Mouse (Mus musculus) forebrain, embryonic 12.5 days (tissue): Measurements from ENCODE around the gene Rplp0. TPM values are rescaled to one million over a fixed set of nuclear protein-coding genes. Genes with fewer than 3 reads are reported as not detected.
"Not testable (repeated sequence)": the region's sequence is repeated elsewhere in the genome, so short reads cannot be mapped to it uniquely, and the experiment has no call there.

Experiments
- ATAC-seq: fragments of 200-750 bp; cut with Nextera tagmentation; 2 replicates; pipeline ENCODE4 v1.8.0; 2017; ENCODE audit warnings: moderate TSS enrichment; ENCODE audit not compliant: low FRiP score
- H3K27ac ChIP-seq: fragments of 300-500 bp; sonication (generic); 2 replicates; pipeline ENCODE4 v1.5.1; 2016; ENCODE audit warnings: mild to moderate bottlenecking
- H3K27me3 ChIP-seq: fragments of 300-500 bp; sonication (generic); 2 replicates; pipeline ENCODE4 v1.6.1; 2016; ENCODE audit warnings: mild to moderate bottlenecking
- H3K36me3 ChIP-seq: fragments of 300-500 bp; sonication (generic); replicated peaks from 2 replicates; pipeline ENCODE4 v1.6.1; 2016; ENCODE audit warnings: mild to moderate bottlenecking
- H3K4me1 ChIP-seq: fragments of 300-500 bp; sonication (generic); 2 replicates; pipeline ENCODE4 v1.6.1; 2016
- H3K4me2 ChIP-seq: fragments of 300-500 bp; sonication (generic); 2 replicates; pipeline ENCODE4 v1.6.1; 2016; ENCODE audit warnings: mild to moderate bottlenecking, moderate library complexity
- H3K4me3 ChIP-seq: fragments of 300-500 bp; sonication (generic); replicated peaks from 2 replicates; pipeline ENCODE4 v1.5.1; 2016; ENCODE audit warnings: mild to moderate bottlenecking
- H3K9ac ChIP-seq: fragments of 300-500 bp; sonication (generic); 2 replicates; pipeline ENCODE4 v1.6.1; 2016; ENCODE audit warnings: mild to moderate bottlenecking
- H3K9me3 ChIP-seq: fragments of 300-500 bp; sonication (generic); 2 replicates; pipeline ENCODE4 v1.6.1; 2016
- WGBS: fragments of 180-500 bp; shearing (Covaris S2); methylation state at CpG from one replicate; pipeline ENCODE4 v1.1.7; 2016; 5-methylcytosine and 5-hydroxymethylcytosine counted together
- polyA plus RNA-seq: library from polyadenylated mRNA; unstranded; fragments of >200 nt; fragmentation: Nextera tagmentation; extraction: Ambion mirVana; gene quantifications from 2 replicates; pipeline ENCODE4 v1.2.1, GENCODE M21; 2016

Gene Rplp0
- polyA plus RNA-seq, 1 experiment from 2014 or later = 944 TPM

DNA sequence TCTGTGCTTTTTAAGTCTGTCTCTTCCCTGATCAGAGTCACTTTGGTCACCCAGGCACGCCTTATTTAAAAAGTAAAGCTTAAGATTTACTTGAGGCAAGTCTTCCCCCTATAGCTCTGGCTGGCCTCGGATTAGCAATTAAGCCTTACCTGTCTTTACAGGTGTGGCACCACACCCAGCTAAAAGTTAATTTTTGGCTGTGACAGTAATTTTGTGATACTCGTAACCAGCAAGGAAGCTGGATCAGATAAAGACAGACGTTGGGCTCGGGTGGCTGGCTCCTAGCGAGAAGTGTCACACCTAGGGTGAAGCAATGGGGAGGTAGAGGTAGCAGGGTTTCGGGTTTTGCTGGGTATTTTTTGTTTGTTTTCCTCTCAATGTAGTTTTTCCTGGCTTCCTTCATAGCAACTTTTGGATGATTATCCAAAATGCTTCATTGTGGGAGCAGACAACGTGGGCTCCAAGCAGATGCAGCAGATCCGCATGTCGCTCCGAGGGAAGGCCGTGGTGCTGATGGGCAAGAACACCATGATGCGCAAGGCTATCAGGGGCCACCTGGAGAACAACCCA lies 1.2 kb downstream of the Rplp0 start:
- Histone ChIP-seq H3K4me3 (peak overlapping the region; percentile 95), H3K4me1 (peaks cover 23% of the 10 kb centered on the region), H3K27me3 (no peaks in the 10 kb centered on the region), H3K9me3 (no peaks in the 10 kb centered on the region), H3K9ac (peak overlapping the region; percentile 98), H3K4me2 (peak overlapping the region; percentile 74), H3K36me3 (peaks cover 40% of the 10 kb centered on the region), H3K27ac (no peak overlapping the region)
- no peak for ATAC-seq
- WGBS = 44% methylated on average over 13 of the region's 13 CpGs

DNA sequence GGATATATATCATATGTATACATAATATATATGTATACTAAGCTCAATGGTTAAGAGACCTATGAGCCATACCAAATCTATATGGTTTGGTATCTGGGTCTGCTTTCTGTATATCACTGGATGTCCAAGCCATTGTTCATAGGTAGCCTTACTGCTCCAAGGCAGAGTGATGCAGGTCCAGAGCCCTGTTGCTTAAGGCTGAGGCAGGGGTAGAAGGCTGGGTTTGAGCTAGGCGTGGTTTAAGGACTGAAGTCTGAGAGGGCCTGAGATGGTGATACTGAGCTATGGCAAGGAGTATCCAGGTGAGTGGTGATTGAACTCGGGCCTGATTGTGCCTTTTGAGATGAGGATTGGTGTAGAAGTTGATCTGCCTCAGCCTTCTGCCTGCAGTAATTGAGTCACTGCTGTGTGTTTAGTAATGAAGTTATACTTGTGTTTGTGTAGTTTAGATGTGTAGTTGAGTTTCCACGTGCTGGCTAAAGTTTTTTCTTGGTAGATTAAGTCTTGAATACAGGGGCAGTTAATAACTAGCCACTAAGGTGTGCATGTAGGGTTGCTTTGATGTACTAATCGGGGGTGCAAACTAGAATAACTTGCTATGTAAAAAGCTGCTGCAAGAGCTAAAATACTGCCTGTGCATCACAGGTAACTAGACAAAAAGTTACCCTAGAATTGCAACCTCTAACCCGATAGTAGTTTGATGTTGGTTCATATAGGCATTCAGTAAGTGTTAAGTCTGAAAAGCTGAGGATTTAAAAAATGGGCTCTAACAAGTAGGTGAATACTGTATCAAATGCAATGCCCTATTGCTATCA lies 4.7 kb downstream of the Rplp0 start:
- H3K4me1 ChIP-seq = peaks cover 37% of the 10 kb centered on the region
- H3K9ac ChIP-seq = peak overlapping the region; percentile 94; the same call in 1 of the 2 replicates
- 0 out of 2 replicates have a peak, but pooled peaks have one; percentile 1 for ATAC-seq
- no peaks in the 10 kb centered on the region for H3K27me3 ChIP-seq
- no peaks in the 10 kb centered on the region for H3K9me3 ChIP-seq
- peak overlapping the region; percentile 81 for H3K4me2 ChIP-seq
- 46% methylated on average over 5 of the region's 5 CpGs for WGBS
- peak overlapping the region; percentile 76 for H3K27ac ChIP-seq
- H3K36me3 ChIP-seq = peaks cover 43% of the 10 kb centered on the region
- peak overlapping the region; percentile 97; the same call in 1 of the 2 replicates for H3K4me3 ChIP-seq

DNA sequence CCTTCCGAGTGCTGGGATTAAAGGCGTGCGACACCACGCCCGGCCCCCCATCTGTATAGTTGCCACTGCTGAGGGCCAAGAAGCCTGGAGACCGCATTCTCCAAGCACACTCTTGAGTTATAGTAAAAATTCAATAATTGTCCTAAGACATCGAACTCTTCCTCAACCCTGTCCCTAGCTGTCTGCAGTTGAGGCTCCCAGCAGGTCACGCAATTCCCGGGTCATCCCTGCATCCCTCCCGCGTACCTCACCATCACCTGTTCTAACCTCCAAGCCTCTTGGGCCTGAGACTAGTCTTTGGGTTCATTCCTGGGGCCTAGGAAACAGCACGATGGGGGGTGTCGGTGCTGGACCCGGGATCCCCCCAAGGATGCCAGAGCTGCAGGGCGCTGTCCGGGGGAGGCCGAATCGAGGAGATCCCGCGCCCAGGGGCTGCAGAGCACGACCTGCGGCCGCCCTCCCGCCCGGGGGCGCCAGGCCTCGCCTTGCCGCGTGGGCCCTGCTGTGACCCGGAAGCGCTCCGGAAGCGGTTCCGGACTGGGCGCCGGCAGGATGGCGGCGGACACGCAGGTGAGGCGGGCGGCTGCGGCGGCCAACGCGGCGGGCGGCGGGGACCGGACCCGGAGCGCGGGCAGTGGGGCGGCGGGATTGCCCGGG lies 5.6 kb downstream of the Rplp0 start, which contains the start of gene Gcn1l1:
Gene Gcn1l1, plus strand, starts transcription at position 518 of the 657 bp plus-strand sequence.
- Histone ChIP-seq H3K4me3 (peak within 1 kb of the TSS; percentile 97), H3K4me2 (peak within 1 kb of the TSS; percentile 81), H3K9ac (peak within 1 kb of the TSS; percentile 94), H3K9me3 (no peaks in the 10 kb centered on the region), H3K4me1 (peaks cover 42% of the 10 kb centered on the region), H3K27me3 (no peaks in the 10 kb centered on the region), H3K36me3 (peaks cover 43% of the 10 kb centered on the region), H3K27ac (peak within 1 kb of the TSS; percentile 76)
- WGBS = 2% methylated on average over 39 of the region's 55 CpGs
- ATAC-seq = peak; percentile 91

DNA sequence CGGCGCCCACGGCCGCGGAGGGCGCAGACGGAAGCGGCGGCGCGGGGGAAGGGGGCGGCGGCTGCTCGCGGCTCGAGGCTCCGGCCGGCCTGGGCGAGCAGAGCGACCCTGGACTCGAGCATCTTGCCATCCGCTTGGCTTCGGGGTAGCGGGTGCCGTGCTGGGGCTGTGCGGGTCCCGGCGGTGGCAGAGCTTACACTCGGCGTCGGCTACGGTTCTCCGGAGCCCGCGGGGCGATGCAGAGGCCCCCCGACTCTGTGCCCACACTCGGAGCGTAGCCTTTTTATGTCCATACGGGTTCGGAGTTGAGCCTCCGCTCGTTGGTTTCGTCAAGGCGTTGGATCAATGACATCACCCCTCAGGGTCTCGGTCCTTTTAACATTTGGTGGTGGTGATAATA lies 6.1 kb downstream of the Rplp0 start:
- Histone ChIP-seq H3K4me1 (peaks cover 39% of the 10 kb centered on the region), H3K4me2 (peak overlapping the region; percentile 81), H3K27me3 (no peaks in the 10 kb centered on the region), H3K9me3 (no peaks in the 10 kb centered on the region), H3K9ac (peak overlapping the region; percentile 94), H3K4me3 (peak overlapping the region; percentile 97), H3K36me3 (peaks cover 41% of the 10 kb centered on the region), H3K27ac (peak overlapping the region; percentile 76)
- peak; percentile 62 for ATAC-seq
- WGBS = under 1% methylated on average over 33 of the region's 46 CpGs

DNA sequence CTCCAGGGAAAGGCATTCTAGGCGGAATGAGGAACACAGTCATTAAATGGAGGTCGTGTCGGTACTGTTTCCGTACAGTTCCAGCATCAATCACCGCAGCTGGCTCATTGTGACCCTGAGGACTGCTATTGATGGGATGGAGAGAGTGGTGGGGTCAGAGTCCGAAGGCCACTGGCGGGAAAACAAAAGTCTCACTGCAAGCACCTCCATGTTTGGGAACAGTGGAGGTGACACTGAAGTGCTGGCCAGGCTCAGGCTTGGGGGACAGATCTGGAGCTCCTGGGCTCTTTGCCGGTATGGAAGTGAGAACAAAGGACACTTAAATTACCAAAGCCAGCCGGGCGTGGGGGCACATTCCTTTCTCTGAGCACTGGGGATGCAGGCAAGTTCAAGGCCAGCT lies 9.4 kb downstream of the Rplp0 start:
- WGBS = 65% methylated on average over 10 of the region's 10 CpGs
- no peaks in the 10 kb centered on the region for H3K9me3 ChIP-seq
- H3K27me3 ChIP-seq = no peaks in the 10 kb centered on the region
- H3K4me2 ChIP-seq = no peak overlapping the region
- peaks cover 35% of the 10 kb centered on the region for H3K36me3 ChIP-seq
- no peak overlapping the region for H3K4me3 ChIP-seq
- ATAC-seq = no peak
- H3K9ac ChIP-seq = no peak overlapping the region
- H3K27ac ChIP-seq = no peak overlapping the region
- H3K4me1 ChIP-seq = peaks cover 27% of the 10 kb centered on the region

DNA sequence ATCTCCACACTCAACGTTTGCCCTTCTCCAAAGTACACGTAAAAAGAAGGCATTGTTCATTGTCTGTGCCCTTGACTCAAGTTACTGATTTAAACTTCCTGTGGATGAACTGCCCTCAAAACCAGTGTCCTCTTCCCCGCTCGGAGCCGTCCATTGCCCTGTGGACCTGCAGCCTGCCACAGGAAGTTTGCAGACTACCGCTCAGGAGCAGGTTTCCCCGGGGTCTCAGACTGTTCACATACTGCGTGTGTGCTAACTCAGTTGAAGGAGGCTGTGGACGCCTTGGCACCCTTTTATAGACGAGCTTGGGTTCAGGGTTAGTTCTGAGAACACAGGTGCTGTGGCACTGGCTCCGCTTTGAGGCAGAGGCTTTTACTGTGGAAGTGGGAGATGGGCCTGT lies 10.0 kb downstream of the Rplp0 start:
- ATAC-seq = no peak
- Histone ChIP-seq H3K4me2 (no peak overlapping the region), H3K9ac (no peak overlapping the region), H3K36me3 (peaks cover 34% of the 10 kb centered on the region), H3K4me3 (no peak overlapping the region), H3K27ac (no peak overlapping the region), H3K4me1 (peaks cover 25% of the 10 kb centered on the region), H3K9me3 (no peaks in the 10 kb centered on the region), H3K27me3 (no peaks in the 10 kb centered on the region)
- WGBS = 81% methylated on average over 11 of the region's 11 CpGs

DNA sequence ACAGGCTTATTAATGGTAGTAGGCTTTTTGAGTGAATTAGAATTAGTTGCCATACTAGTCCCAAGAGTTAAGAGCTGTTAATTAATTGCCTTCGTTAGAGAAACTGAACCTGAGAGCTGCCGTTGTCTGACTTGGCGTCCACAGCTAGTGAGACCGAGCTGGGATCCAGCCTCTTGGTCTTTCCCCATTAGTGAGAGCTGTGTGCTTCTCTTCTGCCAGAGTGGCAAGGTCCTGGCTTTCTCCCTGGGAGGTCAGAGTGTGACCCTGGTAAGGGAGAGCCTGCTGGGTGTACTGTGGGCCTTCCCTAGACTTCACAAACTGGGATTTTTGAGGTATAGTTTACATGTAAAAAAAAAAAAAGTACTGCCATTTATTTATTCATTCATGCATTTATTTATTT lies 10.5 kb downstream of the Rplp0 start:
- ATAC-seq = no peak
- Histone ChIP-seq H3K9me3 (no peaks in the 10 kb centered on the region), H3K36me3 (peaks cover 38% of the 10 kb centered on the region), H3K4me1 (peaks cover 21% of the 10 kb centered on the region), H3K4me3 (no peak overlapping the region), H3K4me2 (no peak overlapping the region), H3K27ac (no peak overlapping the region), H3K27me3 (no peaks in the 10 kb centered on the region), H3K9ac (no peak overlapping the region)
- WGBS = 57% methylated on average over 4 of the region's 4 CpGs

DNA sequence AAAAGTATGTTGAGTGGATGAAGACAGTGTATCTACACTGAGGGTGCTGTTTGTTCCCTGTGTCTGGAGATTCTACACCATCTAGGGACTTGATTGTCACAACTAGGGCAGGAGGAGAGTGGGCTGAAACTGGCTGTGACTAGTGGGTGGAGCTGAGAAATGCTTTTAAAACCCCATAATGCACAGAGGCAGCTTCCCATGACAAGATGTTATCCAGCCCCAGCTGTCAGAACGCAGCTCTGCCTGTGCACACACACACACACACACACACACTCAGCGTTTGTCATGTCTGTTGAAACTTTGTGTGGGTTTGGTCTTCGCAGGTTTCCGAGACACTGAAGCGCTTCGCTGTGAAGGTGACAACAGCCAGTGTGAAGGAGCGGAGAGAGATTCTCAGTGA lies 11.8 kb downstream of the Rplp0 start:
- Histone ChIP-seq H3K9me3 (no peaks in the 10 kb centered on the region), H3K4me1 (peaks cover 13% of the 10 kb centered on the region), H3K36me3 (peaks cover 51% of the 10 kb centered on the region), H3K4me2 (no peak overlapping the region), H3K27ac (no peak overlapping the region), H3K27me3 (no peaks in the 10 kb centered on the region), H3K9ac (no peak overlapping the region), H3K4me3 (no peak overlapping the region)
- ATAC-seq = no peak
- WGBS = 92% methylated on average over 7 of the region's 7 CpGs

DNA sequence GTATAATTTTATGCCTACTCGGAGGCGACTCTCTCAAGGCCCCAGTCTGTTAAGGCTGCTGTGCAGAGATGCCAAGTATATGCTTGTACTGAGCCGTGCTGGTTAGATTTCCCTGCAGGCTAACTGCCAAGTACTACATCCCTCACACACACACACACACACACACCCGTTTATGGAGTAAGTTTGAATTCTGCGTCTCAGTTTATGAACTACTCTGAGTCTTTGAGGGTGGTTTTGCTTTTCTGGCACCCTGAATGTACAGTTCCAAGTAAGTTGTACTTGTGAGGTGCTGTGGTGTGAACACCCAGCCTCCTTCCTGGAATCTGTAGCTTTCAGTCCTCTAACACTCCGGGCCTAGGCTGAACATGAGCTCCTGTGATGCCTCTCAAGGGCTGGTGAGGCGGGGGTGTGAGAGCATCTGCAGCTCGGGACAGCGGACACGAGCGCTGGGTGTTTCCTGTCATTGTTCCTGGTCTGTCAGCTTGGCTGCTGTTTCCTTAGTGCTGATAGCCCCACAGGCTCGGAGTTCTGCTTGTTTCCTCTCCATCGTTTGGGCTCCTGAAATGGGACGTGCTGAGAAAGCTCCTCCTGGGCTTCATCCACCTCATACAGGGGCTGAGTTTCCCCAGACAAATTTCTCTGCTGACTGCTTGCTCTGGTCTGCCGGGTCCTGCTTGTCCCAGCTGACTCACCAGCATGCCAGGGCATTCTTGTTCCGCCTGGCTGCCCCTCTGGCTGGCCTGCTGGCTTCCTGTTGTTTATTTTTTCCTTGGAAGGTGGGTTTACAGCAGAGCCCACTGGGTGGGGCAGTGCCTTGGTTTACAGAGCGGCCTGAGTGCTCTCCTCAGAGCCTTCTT lies 13.6 kb downstream of the Rplp0 start:
- no peak for ATAC-seq
- WGBS = 78% methylated on average over 17 of the region's 17 CpGs
- no peaks in the 10 kb centered on the region for H3K9me3 ChIP-seq
- peaks cover 11% of the 10 kb centered on the region; the same call in 1 of the 2 replicates for H3K4me1 ChIP-seq
- H3K9ac ChIP-seq = no peak overlapping the region
- H3K4me2 ChIP-seq = no peak overlapping the region
- H3K27ac ChIP-seq = no peak overlapping the region
- H3K27me3 ChIP-seq = no peaks in the 10 kb centered on the region
- H3K36me3 ChIP-seq = peaks cover 65% of the 10 kb centered on the region
- no peak overlapping the region for H3K4me3 ChIP-seq

DNA sequence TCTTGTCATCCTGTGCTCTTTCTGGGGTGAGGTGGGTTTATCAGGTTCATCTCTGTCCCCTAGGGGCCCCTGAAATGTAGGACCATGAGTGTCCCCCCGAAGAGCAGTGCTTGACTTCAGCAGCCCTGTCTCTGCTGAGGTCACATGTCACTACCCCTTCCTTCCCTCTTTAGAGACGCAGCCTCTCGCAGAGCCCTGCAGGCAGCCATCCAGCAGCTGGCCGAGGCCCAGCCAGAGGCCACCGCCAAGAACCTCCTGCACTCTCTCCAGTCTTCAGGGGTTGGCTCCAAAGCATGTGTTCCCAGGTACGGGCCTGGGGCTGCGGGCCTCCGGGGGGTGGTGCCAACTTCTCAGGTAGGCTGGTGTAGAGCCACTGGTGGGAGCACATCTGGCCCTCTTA lies 15.7 kb downstream of the Rplp0 start:
- Histone ChIP-seq H3K9ac (no peak overlapping the region), H3K4me3 (no peak overlapping the region), H3K4me2 (no peak overlapping the region), H3K4me1 (no peaks in the 10 kb centered on the region), H3K9me3 (no peaks in the 10 kb centered on the region), H3K36me3 (peaks cover 86% of the 10 kb centered on the region), H3K27ac (no peak overlapping the region), H3K27me3 (no peaks in the 10 kb centered on the region)
- 92% methylated on average over 8 of the region's 8 CpGs for WGBS
- no peak for ATAC-seq

DNA sequence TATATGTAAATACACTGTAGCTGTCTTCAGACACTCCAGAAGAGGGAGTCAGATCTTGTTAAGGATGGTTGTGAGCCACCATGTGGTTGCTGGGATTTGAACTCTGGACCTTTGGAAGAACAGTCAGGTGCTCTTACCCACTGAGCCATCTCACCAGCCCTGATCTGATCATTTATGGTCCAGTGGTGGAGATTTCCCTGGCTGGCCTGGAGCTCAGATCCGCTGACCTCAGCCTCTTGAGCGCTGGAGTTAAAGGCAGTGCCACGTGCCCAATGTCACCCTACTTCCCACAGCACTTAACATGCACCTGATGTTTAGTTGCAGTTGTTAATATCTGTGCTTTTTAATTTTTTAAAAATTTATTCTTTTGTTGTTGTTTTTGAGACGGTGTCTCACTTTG lies 18.4 kb downstream of the Rplp0 start:
- 95% methylated on average over 4 of the region's 4 CpGs for WGBS

DNA sequence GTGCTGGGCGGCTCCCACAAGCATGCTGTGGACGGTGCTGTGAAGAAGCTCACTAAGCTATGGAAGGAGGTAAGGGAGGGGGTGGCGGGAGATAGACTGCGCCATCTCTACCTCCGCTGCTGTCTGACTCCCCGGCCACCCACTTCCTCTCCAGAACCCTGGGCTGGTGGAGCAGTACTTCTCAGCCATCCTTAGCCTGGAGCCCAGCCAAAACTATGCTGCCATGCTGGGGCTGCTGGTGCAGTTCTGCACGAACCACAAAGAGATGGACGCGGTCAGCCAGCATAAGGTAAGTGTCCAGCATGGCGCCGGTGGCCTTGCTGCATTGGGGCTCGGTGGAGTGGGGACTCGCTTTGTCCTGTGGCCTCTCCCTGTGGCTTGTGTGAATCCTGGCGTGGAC lies 19.7 kb downstream of the Rplp0 start:
- Histone ChIP-seq H3K9ac (no peak overlapping the region), H3K27ac (no peak overlapping the region), H3K9me3 (peaks cover 10% of the 10 kb centered on the region), H3K27me3 (no peaks in the 10 kb centered on the region), H3K4me3 (no peak overlapping the region), H3K36me3 (peaks cover 98% of the 10 kb centered on the region), H3K4me1 (no peaks in the 10 kb centered on the region), H3K4me2 (no peak overlapping the region)
- no peak for ATAC-seq
- WGBS = 97% methylated on average over 14 of the region's 14 CpGs

More for the DNA sequence above, 18.4 kb downstream of the Rplp0 start:
- not testable (repeated sequence) for H3K9ac ChIP-seq, H3K4me2 ChIP-seq, ATAC-seq, H3K4me1 ChIP-seq, H3K27me3 ChIP-seq, H3K4me3 ChIP-seq, H3K9me3 ChIP-seq, H3K27ac ChIP-seq
- peaks cover 96% of the 10 kb centered on the region for H3K36me3 ChIP-seq
